Mouse (Mus musculus): ENCODE measurements at regions not wholly inside any gene's neighbourhood (a gene's known extent, or its start where the extent isn't known, plus 50 kb on each side); places are given as distances from the start of the nearest gene placed in this dataset.

- TF ChIP-seq HCFC1 (IDR thresholded peaks at IDR 0.05; ENCODE audit: borderline replicate concordance, insufficient read depth, low read length) (no peak), CHD2 (IDR thresholded peaks at IDR 0.05; ENCODE audit: low read depth, low read length) (no peak), MAFK (IDR thresholded peaks at IDR 0.05; ENCODE audit: insufficient read depth, low read depth, low read length) (no peak)
These were observed 52.1 kb upstream of the Ano5 start for GRCm38 (mm10) chr7:51458757-51459156.

Measured in ES-E14 (cell line).